Mouse (Mus musculus) liver, embryonic 14.5 days (tissue): ENCODE results near the gene Olfr1385. TPM values are rescaled to one million over a fixed set of nuclear protein-coding genes. Genes with fewer than 3 reads are reported as not detected.
"Not testable (repeated sequence)": the region's sequence is repeated elsewhere in the genome, so short reads cannot be mapped to it uniquely, and the experiment has no call there.

Source experiments
- ATAC-seq: fragments of 200-750 bp; cut with Nextera tagmentation; 2 replicates; pipeline ENCODE4 v1.8.0; 2017; ENCODE audit warnings: moderate number of reproducible peaks, mild to moderate bottlenecking, moderate library complexity; ENCODE audit not compliant: insufficient read depth
- DNase-seq, 3 experiments: peaks; one replicate each; pipeline ENCODE4 v3.0.0-alpha.2; 2012 to 2013; ENCODE audit warnings: low read depth in 3 of 3, low spot score in 3 of 3
- H3K27ac ChIP-seq: fragments of 300-500 bp; sonication (generic); 2 replicates; pipeline ENCODE4 v1.5.1; 2014; ENCODE audit warnings: moderate library complexity, mild to moderate bottlenecking, control low read depth, inconsistent platforms
- H3K27me3 ChIP-seq: fragments of 300-500 bp; sonication (generic); 2 replicates; pipeline ENCODE4 v1.6.1; 2014; ENCODE audit warnings: mild to moderate bottlenecking, low read length, moderate library complexity; ENCODE audit not compliant: control insufficient read depth, insufficient read depth
- H3K36me3 ChIP-seq: fragments of 300-500 bp; sonication (generic); replicated peaks from 2 replicates; pipeline ENCODE4 v1.6.1; 2014; ENCODE audit warnings: low read depth; ENCODE audit not compliant: control insufficient read depth, insufficient read depth
- H3K4me1 ChIP-seq, 2 experiments: fragments of 200-500 bp in 1 of 2; fragments of 300-500 bp in 1 of 2; sonication (generic) in 1 of 2; replicated peaks; 2 replicates each; pipeline ENCODE4 v1.6.1; 2012 to 2014; ENCODE audit warnings: antibody characterized with exemption in 1 of 2, inconsistent platforms in 1 of 2, low read length in 1 of 2; ENCODE audit not compliant: control insufficient read depth in 2 of 2, insufficient read depth in 2 of 2
- H3K4me2 ChIP-seq: fragments of 300-500 bp; sonication (generic); 2 replicates; pipeline ENCODE4 v1.6.1; 2014; ENCODE audit warnings: low read depth, mild to moderate bottlenecking, control low read depth, moderate library complexity
- H3K4me3 ChIP-seq, 2 experiments: fragments of 200-500 bp in 1 of 2; fragments of 300-500 bp in 1 of 2; sonication (generic) in 1 of 2; 2 replicates each; pipeline ENCODE4 v1.5.1; 2012 to 2014; ENCODE audit warnings: low read depth in 2 of 2, low read length in 2 of 2, mild to moderate bottlenecking in 2 of 2, control low read depth in 1 of 2, inconsistent platforms in 1 of 2, moderate library complexity in 1 of 2; ENCODE audit not compliant: insufficient read depth in 1 of 2
- H3K9ac ChIP-seq: fragments of 300-500 bp; sonication (generic); replicated peaks from 2 replicates; pipeline ENCODE4 v1.6.1; 2014; ENCODE audit warnings: mild to moderate bottlenecking, control low read depth, moderate library complexity
- H3K9me3 ChIP-seq: fragments of 300-500 bp; sonication (generic); 2 replicates; pipeline ENCODE4 v1.6.1; 2016; ENCODE audit warnings: low read length, mixed read lengths; ENCODE audit not compliant: control insufficient read depth
- CTCF ChIP-seq: IDR thresholded peaks from 2 replicates; pipeline ENCODE4 v1.5.1; 2016; ENCODE audit warnings: antibody characterized with exemption, low read depth, control low read depth
- EP300 ChIP-seq: IDR thresholded peaks from 2 replicates; pipeline ENCODE4 v1.6.1; 2016; ENCODE audit warnings: antibody characterized with exemption, low read depth
- WGBS: fragments of 180-500 bp; shearing (Covaris S2); extraction: QIAGEN DNeasy Blood & Tissue Kit; methylation state at CpG from one replicate; pipeline ENCODE4 v1.1.7; 2014; ENCODE audit not compliant: insufficient replicate concordance; 5-methylcytosine and 5-hydroxymethylcytosine counted together
- polyA plus RNA-seq, 2 experiments: library from polyadenylated mRNA; depleted of rRNA in 1 of 2; stranded (reverse) in 1 of 2; unstranded in 1 of 2; fragments of >200 nt; fragmentation: Nextera tagmentation in 1 of 2; extraction: Ambion mirVana in 1 of 2; gene quantifications; 2 replicates each; pipeline versions ENCODE4 v1.2.1 to v1.2.3; 2012 to 2014

Olfr1385 gene
- polyA plus RNA-seq, 2 experiments: not detected

GRCm38 (mm10) chr11:49527947-49528346, 39.1 kb downstream of the Olfr1385 start, which contains the start of gene Olfr1382:
TSS of gene Olfr1382 (plus strand) at chr11:49528247.
- no peaks in the 10 kb centered on the region for H3K36me3 ChIP-seq
- no peaks in the 10 kb centered on the region for H3K4me1 ChIP-seq
- WGBS: 54% methylated on average over 3 of the region's 3 CpGs
- H3K9me3 ChIP-seq: no peaks in the 10 kb centered on the region
- no peak within 1 kb of the TSS for H3K4me3 ChIP-seq
- H3K27ac ChIP-seq: no peak within 1 kb of the TSS
- no peaks in the 10 kb centered on the region for H3K27me3 ChIP-seq
- no peak within 1 kb of the TSS for H3K9ac ChIP-seq
- DNase-seq (no peak), ATAC-seq (no peak)
- no peak within 1 kb of the TSS for H3K4me2 ChIP-seq
- TF ChIP-seq CTCF: no peak
- TF ChIP-seq EP300: no peak

- no peaks in the 10 kb centered on the region for H3K27me3 ChIP-seq
- no peak overlapping the region for H3K4me3 ChIP-seq
- no peaks in the 10 kb centered on the region for H3K9me3 ChIP-seq
- H3K4me1 ChIP-seq: no peaks in the 10 kb centered on the region
- no peak overlapping the region for H3K9ac ChIP-seq
- DNase-seq (no peak), ATAC-seq (no peak)
- no peak overlapping the region for H3K4me2 ChIP-seq
- no peak overlapping the region for H3K27ac ChIP-seq
- no peaks in the 10 kb centered on the region for H3K36me3 ChIP-seq
- no peak for TF ChIP-seq CTCF
- TF ChIP-seq EP300: no peak
These were observed 43.9 kb downstream of the Olfr1385 start for GRCm38 (mm10) chr11:49532761-49533160.

DNA sequence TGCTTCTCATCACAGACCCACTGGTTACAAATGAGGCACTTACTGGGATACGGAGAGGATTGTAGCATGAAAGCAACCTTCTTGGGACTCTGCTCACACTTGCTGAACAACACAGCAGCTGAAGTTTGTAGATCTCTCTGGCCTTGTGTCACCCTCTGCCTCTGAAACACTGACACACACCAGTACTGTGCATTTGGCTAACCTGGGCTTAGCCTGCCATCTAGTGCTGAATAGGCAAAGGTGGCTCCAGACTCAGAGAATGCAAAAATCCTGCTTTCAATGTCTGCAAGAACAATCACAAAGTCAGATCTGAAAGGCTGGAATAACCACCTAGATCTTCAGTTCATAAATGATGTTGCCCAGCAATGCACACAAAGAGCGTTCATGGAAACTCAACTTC, 47.8 kb downstream of the Olfr1385 start:
- H3K27ac ChIP-seq, H3K4me1 ChIP-seq, DNase-seq, ATAC-seq, H3K9me3 ChIP-seq, H3K9ac ChIP-seq, H3K27me3 ChIP-seq, H3K4me2 ChIP-seq, H3K36me3 ChIP-seq, H3K4me3 ChIP-seq: not testable (repeated sequence)
- WGBS: 53% methylated on average over 2 of the region's 2 CpGs

- DNase-seq, H3K4me1 ChIP-seq, H3K36me3 ChIP-seq, H3K9ac ChIP-seq, ATAC-seq, H3K27ac ChIP-seq, H3K4me3 ChIP-seq, H3K4me2 ChIP-seq, H3K27me3 ChIP-seq, H3K9me3 ChIP-seq: not testable (repeated sequence)
- 58% methylated on average over 3 of the region's 3 CpGs for WGBS
These were observed 54.3 kb downstream of the Olfr1385 start, which contains the start of gene Olfr1381 for GRCm38 (mm10) chr11:49543149-49543548. TSS of gene Olfr1381 (plus strand) at chr11:49543449.

Other genes with a start within 250 kb of the Olfr1385 start
- gene Mgat1, start 244.9 kb upstream of the Olfr1385 start, polyA plus RNA-seq (2012; rRNA removed): 22.8 and 23.7 TPM in 2 replicates
- gene Mgat1, start 244.9 kb upstream of the Olfr1385 start, polyA plus RNA-seq (2014; fragmentation: Nextera tagmentation; extraction: Ambion mirVana): 22.6 and 25.7 TPM in 2 replicates
- gene Olfr1393, start 210.8 kb upstream of the Olfr1385 start, polyA plus RNA-seq (2012; rRNA removed): 0.03 and 0.08 TPM in 2 replicates
- 0.05 and 0.10 TPM in 2 replicates for gene Olfr1393, start 210.8 kb upstream of the Olfr1385 start, polyA plus RNA-seq (2014; fragmentation: Nextera tagmentation; extraction: Ambion mirVana)
- 0.01 TPM in 2 replicates for gene Olfr1392, start 203.8 kb upstream of the Olfr1385 start, polyA plus RNA-seq (2012; rRNA removed)
- not detected in 2 replicates for gene Olfr1392, start 203.8 kb upstream of the Olfr1385 start, polyA plus RNA-seq (2014; fragmentation: Nextera tagmentation; extraction: Ambion mirVana)
- not detected in 2 replicates for gene Olfr10, start 184.3 kb upstream of the Olfr1385 start, polyA plus RNA-seq (2012; rRNA removed)
- not detected in 2 replicates for gene Olfr10, start 184.3 kb upstream of the Olfr1385 start, polyA plus RNA-seq (2014; fragmentation: Nextera tagmentation; extraction: Ambion mirVana)
- gene Olfr1391, start 166.3 kb upstream of the Olfr1385 start, polyA plus RNA-seq (2012; rRNA removed): not detected in 2 replicates
- gene Olfr1391, start 166.3 kb upstream of the Olfr1385 start, polyA plus RNA-seq (2014; fragmentation: Nextera tagmentation; extraction: Ambion mirVana): not detected in 2 replicates
- gene Olfr1390, start 153.9 kb upstream of the Olfr1385 start, polyA plus RNA-seq (2012; rRNA removed): not detected in 2 replicates
- gene Olfr1390, start 153.9 kb upstream of the Olfr1385 start, polyA plus RNA-seq (2014; fragmentation: Nextera tagmentation; extraction: Ambion mirVana): not detected in 2 replicates
- not detected in 2 replicates for gene Olfr1389, start 66.0 kb upstream of the Olfr1385 start, polyA plus RNA-seq (2012; rRNA removed)
- not detected in 2 replicates for gene Olfr1389, start 66.0 kb upstream of the Olfr1385 start, polyA plus RNA-seq (2014; fragmentation: Nextera tagmentation; extraction: Ambion mirVana)
- gene Olfr1388, start 52.4 kb upstream of the Olfr1385 start, polyA plus RNA-seq (2012; rRNA removed): 0.04 and 0.10 TPM in 2 replicates
- 0.08 TPM in 1 of 2 replicates, not detected in the other for gene Olfr1388, start 52.4 kb upstream of the Olfr1385 start, polyA plus RNA-seq (2014; fragmentation: Nextera tagmentation; extraction: Ambion mirVana)
- gene Olfr1387, start 33.7 kb upstream of the Olfr1385 start, polyA plus RNA-seq (2012; rRNA removed): not detected in 2 replicates
- gene Olfr1387, start 33.7 kb upstream of the Olfr1385 start, polyA plus RNA-seq (2014; fragmentation: Nextera tagmentation; extraction: Ambion mirVana): not detected in 2 replicates
- not detected in 2 replicates for gene Olfr1386, start 24.0 kb upstream of the Olfr1385 start, polyA plus RNA-seq (2012; rRNA removed)
- gene Olfr1386, start 24.0 kb upstream of the Olfr1385 start, polyA plus RNA-seq (2014; fragmentation: Nextera tagmentation; extraction: Ambion mirVana): not detected in 2 replicates
- not detected in 2 replicates for gene Olfr1384, start 17.7 kb downstream of the Olfr1385 start, polyA plus RNA-seq (2012; rRNA removed)
- gene Olfr1384, start 17.7 kb downstream of the Olfr1385 start, polyA plus RNA-seq (2014; fragmentation: Nextera tagmentation; extraction: Ambion mirVana): not detected in 2 replicates
- gene Olfr1383, start 30.6 kb downstream of the Olfr1385 start, polyA plus RNA-seq (2012; rRNA removed): not detected in 2 replicates
- gene Olfr1383, start 30.6 kb downstream of the Olfr1385 start, polyA plus RNA-seq (2014; fragmentation: Nextera tagmentation; extraction: Ambion mirVana): not detected in 2 replicates
- not detected in 2 replicates for gene Olfr1382, start 39.2 kb downstream of the Olfr1385 start, polyA plus RNA-seq (2012; rRNA removed)
- gene Olfr1382, start 39.2 kb downstream of the Olfr1385 start, polyA plus RNA-seq (2014; fragmentation: Nextera tagmentation; extraction: Ambion mirVana): not detected in 2 replicates
- gene Olfr1381, start 54.4 kb downstream of the Olfr1385 start, polyA plus RNA-seq (2012; rRNA removed): not detected in 2 replicates
- gene Olfr1381, start 54.4 kb downstream of the Olfr1385 start, polyA plus RNA-seq (2014; fragmentation: Nextera tagmentation; extraction: Ambion mirVana): not detected in 2 replicates
- gene Olfr1380, start 67.8 kb downstream of the Olfr1385 start, polyA plus RNA-seq (2012; rRNA removed): not detected in 2 replicates
- not detected in 2 replicates for gene Olfr1380, start 67.8 kb downstream of the Olfr1385 start, polyA plus RNA-seq (2014; fragmentation: Nextera tagmentation; extraction: Ambion mirVana)
- 2.0 and 2.2 TPM in 2 replicates for gene Flt4, start 120.2 kb downstream of the Olfr1385 start, polyA plus RNA-seq (2012; rRNA removed)
- 2.5 and 2.8 TPM in 2 replicates for gene Flt4, start 120.2 kb downstream of the Olfr1385 start, polyA plus RNA-seq (2014; fragmentation: Nextera tagmentation; extraction: Ambion mirVana)
- gene Scgb3a1, start 174.5 kb downstream of the Olfr1385 start, polyA plus RNA-seq (2012; rRNA removed): not detected in 2 replicates
- gene Scgb3a1, start 174.5 kb downstream of the Olfr1385 start, polyA plus RNA-seq (2014; fragmentation: Nextera tagmentation; extraction: Ambion mirVana): not detected in 2 replicates
- 14.3 and 21.0 TPM in 2 replicates for gene Cnot6, start 223.7 kb downstream of the Olfr1385 start, polyA plus RNA-seq (2012; rRNA removed)
- gene Cnot6, start 223.7 kb downstream of the Olfr1385 start, polyA plus RNA-seq (2014; fragmentation: Nextera tagmentation; extraction: Ambion mirVana): 18.1 and 21.0 TPM in 2 replicates